Mouse (Mus musculus): Measurements from ENCODE around the gene Ambp.

The Ambp gene

DNA sequence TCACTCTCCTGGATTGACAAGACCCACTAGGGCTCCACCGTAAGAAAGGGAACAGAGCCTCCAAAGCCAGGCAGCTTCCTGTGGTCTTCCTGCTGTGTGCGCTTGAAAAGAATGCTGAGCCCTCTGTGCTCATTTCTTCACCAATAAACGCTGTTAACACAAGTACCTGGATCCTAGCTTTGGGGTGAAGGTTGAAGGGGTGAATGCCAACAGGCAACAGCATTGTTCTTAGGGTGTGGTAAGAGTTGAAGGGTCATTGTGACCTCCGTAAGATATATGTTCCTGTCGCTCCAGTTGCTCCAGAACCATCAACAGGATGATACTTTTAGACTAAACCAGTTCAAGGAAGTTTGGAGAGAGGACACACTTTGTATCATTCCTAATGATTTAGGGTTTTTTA, at the start of gene Ambp:
TSS of gene Ambp (minus strand) at position 101 of the 400 bp plus-strand sequence.
- no peak for DNase-seq (ENCODE audit: low spot score in 2 of 2)

DNA sequence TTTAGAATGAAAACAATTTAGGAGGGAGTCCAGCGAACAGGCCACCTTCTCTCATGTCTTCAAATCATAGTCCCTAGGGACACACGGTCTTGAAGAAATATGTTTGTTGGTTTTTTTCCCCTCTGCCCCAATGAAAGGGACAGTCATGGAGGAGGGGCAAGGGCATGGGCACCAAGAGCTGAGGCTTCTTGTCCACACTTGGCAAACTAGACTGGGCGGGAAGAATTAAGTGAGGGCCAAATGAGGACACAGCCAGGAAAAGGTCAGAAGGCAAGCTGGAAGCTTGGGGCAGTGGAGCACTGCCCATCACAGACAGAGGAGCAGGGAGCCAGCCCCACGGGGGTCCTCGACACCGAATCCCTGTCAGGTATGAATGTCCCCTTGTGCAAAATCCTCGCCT, 49.3 kb upstream of the Ambp start:
- DNase-seq (ENCODE audit: low spot score in 2 of 2) = no peak

DNA sequence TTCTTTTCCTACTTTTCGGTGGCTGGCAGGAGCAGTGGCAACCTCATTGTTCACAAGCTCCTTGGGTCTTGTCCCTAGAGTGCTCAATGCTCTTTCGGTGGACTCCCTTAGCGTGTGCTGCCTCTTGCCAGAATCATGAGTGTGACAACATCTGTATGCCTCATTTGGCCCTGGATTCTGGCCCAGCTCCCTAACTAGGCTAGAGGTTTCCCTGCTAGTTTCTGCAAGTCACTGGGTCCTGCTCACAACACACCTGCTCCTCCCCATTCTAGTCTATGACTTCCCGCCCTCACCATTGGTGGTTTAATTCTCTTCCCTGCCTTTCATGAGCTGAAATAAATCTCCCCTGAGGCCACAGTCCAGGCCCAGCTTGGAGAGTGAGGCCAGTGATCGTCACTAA, 44.8 kb upstream of the Ambp start:
- no peak for DNase-seq (ENCODE audit: low spot score in 2 of 2)

DNA sequence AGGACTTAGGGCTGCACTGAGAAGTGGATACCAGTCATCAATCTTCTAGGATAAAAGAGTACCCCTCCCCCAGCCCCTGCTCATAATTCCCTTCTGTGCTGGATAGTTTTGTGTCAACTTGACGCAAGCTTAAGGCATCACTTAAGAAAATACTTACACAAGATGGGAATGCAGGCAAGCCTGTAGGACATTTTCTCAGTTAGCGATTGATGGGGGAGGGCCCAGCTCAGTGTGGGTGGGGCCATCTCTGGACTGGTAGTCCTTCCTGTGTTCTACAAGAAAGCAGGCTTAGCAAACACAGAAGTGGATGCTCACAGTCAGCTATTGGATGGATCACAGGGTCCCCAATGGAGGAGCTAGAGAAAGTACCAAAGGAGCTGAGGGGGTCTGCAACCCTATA, 39.8 kb upstream of the Ambp start:
- DNase-seq (ENCODE audit: low spot score in 2 of 2) = no peak

DNA sequence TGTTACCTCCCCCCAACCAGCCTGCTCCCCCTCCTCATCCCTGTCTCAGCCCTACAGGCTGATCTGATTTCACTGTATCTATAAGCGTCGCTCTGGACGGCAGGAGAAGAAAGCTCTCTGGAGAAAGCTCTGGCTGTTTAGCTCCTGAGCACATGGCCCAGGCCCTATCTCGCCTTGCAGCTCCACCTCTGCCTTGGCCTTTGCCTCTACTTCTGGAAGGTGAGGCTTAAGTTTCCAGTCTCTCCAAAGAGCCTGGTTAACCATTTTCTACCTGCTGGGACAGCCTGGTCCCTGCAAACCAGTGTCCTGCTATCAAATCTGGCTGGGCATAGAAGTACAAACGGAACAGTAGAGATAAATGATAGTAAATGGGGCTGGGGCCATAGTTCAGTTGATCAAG, 37.0 kb upstream of the Ambp start:
- DNase-seq (ENCODE audit: low spot score in 2 of 2) = no peak

DNA sequence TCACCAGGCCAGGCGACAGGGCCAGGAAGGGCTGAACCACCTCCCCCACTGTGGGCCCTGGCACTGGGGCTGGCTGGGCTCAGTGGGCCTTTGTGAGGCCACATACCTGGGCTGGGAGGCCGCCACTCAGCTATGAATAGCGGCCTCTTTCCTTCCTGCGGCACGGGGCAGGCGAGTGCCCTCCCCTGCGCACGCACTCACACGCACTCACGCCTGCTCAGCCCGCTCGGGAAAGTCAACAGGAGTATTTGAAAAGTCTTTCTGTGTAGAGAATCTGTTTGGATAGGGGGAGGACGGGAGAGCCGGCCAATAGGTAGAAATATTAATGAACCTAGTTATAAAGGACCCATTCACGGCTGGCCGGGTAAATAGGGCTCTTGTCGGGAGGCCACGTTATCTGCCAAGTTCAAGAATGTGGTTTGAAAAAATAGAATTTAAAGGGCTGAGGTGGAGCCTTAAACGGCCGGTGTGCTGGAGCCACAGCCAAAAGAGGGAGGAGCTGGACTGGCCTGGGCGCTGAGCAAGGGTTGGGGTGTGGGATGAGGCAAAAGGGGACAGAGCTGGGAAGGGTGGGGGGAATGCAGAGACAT, 31.8 kb upstream of the Ambp start:
- no peak for DNase-seq (ENCODE audit: low spot score in 2 of 2)

DNA sequence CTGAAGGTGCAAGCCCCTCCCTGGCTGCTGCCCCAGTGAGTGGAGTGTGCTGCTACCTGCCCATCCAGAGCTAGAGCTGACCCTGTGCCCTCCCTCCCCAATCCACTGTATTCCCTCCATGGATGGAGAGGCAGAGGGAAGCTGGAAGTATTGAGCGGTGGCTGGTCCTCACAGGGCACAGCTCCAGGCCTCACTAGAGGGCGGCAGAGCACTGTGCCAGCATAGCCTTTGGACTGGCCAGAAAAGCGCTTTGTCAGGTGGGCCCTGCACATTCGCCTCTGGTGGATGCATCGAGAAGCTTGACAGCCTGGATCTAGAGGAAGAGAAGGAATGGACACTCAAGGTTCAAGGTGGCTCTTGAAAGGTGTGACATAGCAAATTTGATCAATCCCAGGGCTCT, 27.0 kb upstream of the Ambp start:
- no peak for DNase-seq (ENCODE audit: low spot score in 2 of 2)

DNA sequence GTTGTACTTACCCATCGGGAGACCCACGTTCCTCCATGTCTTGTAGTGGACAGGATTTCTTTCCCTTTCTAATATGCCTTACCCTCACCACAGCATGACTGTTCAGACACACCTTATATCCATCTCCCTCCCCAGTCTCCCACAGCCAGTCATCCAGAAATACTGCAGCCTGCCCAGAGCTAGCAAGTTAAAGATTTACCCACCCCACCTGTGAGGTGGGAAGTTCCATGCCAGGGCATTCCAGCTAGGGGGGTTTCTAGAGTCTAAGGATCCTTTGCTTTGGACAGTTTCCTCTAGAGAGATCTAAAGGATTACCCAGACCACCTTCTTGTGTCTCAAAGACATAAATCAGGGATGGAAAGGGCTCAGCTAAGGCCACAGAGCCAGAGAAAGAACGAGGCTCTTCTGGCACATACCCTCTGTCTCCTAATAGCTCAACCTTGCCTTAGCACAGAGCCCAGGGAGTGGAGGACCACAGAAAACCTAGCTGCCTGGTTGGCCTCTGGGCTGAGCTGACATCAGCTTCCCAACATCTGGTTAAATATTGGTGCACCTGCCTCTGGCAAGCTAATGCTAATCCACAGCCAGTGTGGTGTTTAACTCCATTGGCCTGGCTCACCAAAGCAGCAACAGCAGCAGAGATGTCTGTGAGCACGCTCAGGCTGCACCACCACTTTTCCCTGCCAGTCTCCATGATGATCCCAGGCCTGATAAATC, 17.5 kb upstream of the Ambp start, which contains the start of gene Kif12:
TSS of gene Kif12 (minus strand) at position 163 of the 717 bp plus-strand sequence.
- no peak for DNase-seq (ENCODE audit: low spot score in 2 of 2)

DNA sequence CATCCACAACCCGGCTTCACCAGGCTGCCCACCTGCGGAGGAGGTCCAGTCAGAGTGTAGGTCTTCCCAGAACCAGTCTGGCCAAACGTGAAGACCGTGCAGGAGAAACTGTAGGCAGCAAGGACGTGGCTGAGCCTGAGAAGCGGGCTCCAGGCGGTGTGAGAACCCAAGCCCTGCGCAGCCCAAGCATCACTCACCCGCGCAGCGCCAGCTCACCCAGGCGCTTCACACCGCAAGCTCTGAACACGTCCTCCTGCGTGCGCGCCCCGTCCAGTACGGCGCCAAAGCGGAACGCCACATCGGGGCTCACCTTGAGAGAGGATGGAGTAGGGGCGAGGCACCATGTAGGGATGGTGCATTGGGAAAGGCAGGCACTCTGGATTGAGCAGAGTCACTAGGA, 16.5 kb upstream of the Ambp start:
- DNase-seq (ENCODE audit: low spot score in 2 of 2) = no peak

DNA sequence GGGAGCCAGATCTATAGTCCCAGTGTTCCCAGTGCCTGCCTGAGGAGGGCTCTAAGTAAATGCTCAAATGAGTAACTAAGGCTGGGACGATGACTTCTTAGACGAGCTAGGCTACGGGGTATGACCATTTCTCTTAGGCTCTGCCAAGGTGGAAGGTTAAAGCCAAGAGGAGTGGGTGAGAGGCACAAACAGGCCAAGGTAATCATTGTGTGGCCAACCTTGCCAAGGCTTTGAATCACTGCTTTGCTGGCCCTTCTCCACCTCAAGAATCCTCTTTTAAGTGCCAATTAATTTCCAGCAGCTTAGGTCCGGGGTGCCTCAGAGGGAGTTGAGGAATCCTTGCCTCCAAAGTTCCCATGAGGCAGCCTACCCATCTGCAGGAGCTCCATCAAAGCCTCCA, 15.5 kb upstream of the Ambp start:
- no peak for DNase-seq (ENCODE audit: low spot score in 2 of 2)

DNA sequence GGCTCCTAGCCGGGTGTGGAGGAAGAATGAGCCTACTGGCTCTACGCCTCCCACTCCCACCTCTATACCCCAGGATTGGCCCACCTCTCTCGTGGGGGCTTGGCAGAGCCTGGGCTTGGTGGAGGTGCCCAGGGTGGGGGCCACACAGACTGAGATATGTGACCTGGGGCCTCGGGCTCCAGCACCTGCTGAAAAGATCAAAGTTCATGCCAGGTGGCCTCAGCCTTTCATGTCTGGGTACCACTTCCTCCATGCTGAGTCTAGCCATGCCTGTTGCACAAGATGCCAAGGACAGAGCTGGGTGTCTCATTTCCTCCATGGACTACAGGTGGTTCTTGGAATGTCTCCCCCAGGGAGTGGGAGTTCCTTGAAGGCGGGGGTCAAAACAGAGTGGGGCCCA, 11.7 kb upstream of the Ambp start:
- DNase-seq (ENCODE audit: low spot score in 2 of 2) = no peak

DNA sequence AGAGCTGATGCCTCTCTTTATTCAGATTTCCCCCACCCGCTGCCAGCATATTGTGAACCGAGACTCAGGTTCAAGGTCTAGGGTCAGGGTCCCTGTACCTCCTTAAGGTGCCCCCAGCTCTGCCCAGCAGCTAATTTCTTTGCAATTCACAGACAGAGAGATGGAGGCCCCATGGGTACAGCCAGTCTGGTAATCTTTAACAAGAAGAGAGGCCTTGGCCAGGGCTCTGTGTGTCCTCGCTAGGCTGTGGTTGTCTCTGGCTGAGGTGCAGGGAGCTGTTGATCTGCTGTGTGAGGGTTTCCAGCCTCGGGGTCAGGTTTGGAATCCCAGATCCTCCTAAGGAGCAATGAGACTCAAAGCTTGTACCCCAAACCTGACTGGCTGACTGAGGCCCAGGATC, 11.0 kb upstream of the Ambp start:
- DNase-seq (ENCODE audit: low spot score in 2 of 2) = no peak

DNA sequence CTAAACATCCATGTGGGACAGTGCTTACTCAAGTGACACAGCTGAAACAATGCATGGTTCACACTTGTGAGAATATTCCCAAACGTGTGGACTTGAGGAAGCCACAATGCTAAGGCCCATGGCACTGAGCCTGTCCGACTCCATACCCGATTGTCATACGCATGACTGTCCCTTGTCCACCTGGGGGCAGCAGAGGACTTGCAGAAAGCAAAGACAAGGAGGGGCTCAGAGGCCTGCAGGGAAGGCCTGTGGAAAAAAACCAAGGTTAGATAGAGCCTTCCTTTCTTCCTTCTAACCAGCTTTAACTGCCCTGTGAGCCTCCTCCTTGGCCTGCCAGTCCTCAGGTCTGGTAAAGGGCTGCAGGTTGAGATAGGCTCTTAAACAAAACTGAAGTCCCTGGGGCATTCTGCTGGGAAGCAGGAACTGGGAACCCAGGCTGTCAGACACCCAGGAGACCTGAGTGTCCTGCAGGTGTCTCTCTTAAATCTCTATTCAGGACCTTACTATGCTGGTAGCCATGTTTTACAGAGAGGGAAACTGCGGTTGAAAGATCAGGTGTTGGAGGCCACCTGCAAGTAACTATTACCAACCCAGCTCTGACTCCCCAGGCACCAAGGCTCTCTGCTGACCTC, 4.5 kb upstream of the Ambp start:
- DNase-seq (ENCODE audit: low spot score in 2 of 2) = peak; percentile 58 to 61

DNA sequence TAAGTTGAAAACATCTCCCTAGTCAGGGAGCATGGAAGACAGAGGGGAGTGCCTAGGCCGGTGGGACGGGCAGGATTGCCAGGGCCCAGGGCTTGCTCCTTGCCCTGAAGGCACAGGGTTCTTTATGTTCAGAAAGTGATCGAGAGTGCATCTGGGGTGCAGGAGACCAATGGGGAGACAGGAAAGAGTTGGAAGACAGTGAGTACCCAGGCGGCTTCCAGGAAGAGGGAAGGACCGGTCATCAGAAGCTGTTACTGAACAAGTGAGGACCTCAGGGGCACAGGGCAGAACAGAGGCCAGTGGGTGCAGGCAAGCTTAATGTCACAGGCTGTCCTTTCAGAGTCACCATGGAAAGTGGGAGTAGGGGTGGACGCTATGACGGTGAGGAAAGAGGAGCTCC, 3.6 kb upstream of the Ambp start:
- no peak for DNase-seq (ENCODE audit: low spot score in 2 of 2)

DNA sequence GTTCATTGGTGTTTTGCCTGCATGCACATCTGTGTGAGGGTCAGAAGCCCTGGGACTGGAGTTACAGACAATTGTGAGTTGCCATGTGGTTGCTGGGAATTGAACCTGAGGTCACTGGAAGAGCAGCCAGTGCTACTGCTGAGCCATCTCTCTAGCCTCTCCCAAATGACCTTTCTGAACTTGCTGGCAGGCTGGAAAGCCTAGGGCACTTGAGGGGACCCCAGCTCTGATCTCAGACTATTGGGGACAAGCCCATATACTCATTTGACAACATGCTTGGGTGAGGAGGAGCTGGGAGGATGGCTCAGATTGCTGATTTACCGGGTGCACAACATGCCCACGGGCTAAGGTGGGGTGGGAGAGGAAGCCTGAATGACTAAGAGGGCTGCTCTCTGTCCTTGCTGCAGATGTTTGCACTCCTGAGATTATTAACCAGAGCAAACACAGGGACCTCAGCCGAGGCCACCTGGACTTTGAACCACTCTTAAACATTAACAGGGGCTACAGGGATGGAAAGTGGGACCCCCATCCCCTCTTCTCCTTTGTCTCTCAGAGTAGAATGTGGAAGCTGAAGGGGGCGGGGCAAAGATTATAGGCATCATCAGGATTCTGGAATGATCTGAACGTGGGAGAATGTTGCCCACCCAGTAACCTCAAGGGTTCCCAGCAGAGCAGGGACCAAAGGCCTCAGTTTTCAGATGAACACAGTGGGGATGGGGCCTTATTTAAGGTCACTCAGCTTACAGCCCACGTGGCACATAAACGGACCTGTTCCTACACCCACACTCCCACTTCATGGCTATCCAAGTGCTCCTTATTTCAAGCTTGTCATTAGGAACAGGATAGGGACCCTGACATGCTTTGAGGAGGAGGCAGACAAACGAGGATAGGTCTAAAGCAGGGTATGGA, 2.4 kb upstream of the Ambp start:
- DNase-seq (ENCODE audit: low spot score in 2 of 2) = no peak

DNA sequence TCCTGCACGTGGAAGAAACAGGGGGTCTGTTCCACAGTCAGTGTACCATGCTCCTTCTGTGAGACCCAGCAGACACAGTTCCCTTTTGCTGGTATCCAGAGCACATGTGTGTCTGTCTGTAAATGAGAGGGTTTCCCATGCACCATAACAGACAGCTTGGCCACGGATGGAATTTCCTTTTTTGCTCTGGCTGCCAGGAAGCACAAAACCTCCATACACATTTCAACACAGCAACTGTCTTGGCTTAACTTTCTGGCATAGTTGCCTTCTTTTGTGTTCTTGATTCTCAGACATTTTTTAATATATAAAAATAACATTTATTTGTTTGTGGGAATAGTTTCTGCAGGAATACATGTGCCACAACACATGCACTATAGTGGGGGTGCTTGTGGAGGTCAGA, 997 bp upstream of the Ambp start:
- no peak for DNase-seq (ENCODE audit: low spot score in 2 of 2)

DNA sequence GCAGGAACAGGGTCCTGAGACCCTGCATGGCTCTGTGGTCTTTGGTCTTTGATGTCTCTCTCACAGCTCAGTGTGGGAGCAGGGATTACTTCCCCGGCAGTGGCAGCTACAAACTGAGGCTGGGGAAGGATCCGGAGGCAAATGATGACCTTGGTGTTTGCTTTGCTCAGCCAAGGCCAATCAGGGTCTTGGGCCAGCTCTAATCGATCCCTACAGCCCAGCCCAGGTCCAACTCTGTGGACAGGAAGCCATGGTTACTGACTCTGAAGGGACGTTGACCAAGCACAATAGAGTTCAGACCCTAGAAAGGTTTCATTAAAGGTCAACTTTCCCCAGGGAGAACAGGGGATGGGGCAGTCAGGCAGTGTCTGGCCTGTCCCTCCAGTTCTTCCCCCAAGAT, 571 bp downstream of the Ambp start:
- DNase-seq (ENCODE audit: low spot score in 2 of 2) = no peak

DNA sequence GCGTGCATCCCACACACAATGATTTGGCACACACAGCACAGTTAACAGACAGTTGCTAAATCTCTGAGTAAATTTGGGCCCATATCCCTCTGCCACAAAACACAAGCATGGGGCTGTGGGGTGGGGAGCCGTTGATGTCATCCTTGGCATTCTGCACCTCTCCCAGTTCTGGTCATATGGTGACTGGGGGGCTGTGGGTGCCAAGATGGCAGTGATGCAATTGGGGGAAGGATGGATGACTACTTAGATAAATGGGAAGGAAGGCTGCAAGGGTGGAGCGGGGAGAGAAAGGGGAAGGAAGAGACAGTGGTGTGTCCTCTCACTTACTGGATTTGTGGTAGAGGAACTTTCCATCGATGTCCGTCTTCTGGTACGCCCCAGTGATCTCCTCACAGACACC, 3.5 kb downstream of the Ambp start:
- peak in 1 of 2 experiments; percentile 12 for DNase-seq (ENCODE audit: low spot score in 2 of 2)

DNA sequence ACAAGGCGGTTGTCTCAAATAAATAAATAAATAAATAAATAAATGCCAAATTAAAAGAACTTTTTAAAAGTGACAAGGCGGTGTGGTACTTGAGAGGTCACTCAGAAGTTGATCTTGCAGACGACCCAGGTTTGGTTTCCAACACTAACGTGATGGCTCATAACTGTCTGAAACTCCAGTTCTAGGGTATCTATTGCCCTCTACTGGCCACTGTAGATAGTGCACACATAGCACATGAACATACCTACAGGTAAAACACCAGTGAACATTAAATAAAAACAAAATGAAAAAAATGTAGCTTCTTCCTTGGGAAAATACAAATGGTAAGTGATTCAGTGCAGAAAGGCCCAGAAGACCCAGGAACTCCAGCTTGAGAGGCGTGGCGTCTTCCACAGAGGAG, 7.3 kb downstream of the Ambp start:
- DNase-seq (ENCODE audit: low spot score in 2 of 2) = no peak

DNA sequence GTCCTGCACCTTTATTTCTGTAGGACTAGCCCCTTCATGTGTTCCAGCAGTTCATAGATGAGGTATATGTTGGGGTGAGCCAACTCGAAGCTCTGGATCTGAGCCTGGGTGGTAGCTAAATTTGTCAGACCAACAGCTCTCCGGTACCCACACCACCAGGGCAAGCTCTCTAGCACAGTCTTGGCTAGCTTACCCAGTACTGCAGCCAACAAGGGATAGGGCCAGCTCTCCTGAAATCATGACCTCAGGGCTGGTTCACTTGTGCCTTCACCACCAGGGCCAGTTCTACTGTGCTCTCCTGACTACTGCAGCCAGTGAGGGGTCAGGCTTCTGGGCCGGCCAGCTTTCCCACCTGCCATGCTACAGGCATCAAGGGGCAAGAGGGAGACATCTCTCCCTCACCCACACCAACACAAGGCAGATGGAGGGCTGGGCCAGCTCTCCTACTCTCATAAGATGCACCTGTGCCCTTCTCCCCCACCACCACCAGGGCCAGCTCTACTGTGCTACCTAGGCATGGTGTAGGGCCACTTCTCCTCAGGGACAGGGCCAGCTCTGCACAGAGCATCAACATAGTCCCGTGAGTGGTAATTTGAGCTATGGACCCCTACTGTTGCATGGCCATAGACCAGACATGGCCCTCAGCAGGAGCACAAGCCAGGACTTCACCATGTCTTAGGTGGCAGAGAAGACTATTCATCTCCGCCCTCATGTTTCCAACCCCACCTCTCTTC, 24.5 kb downstream of the Ambp start:
- DNase-seq (ENCODE audit: low spot score in 2 of 2) = peak; percentile 58 to 63

DNA sequence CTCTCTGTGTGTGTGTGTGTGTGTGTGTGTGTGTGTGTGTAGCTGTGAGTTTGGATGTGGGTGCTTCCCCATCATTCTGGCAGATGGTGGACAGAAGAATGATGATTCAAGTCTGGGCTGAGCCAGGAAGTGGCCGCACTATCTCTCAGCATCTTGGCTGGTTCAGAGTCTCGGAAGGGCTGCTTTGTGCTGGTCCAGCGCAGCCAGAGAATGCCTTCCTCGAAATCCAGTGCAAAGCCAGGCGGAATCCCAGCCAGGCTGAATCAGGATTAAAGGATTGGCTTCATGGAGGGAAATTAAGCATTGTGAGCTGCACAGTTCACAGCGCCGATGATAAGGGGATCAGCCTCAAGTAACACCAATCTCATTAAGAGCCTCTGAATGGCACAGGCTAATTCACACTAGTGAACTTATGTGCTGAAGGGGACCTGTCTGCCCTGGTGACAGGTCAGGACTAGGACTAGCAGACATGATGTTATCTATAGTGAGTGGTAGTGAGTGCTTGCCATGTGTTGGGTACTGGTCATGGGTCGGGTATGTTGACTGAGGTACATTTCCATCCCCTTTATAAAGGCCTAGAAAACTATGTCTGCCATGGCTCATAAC, 29.6 kb downstream of the Ambp start:
- DNase-seq (ENCODE audit: low spot score in 2 of 2) = no peak
